Mouse (Mus musculus): ENCODE data around the gene Pomp.

Gene Pomp

GRCm38 (mm10) chr5:147860449-147861261 is at the start of gene Pomp:
TSS of gene Pomp (plus strand) at chr5:147860461.
- in situ Hi-C loops (cut with MboI, MseI), result loop anchor here (25.0 kb wide), 1 partner anchor 448 kb away; the partner anchor contains the start of gene Flt3

GRCm38 (mm10) chr5:147812255-147813040 is 47.8 kb upstream of the Pomp start:
- in situ Hi-C loops (cut with MboI, MseI), result no loop called here

- in situ Hi-C loops (cut with MboI, MseI), result no loop called here
These were observed 45.3 kb upstream of the Pomp start for GRCm38 (mm10) chr5:147814971-147815370.

DNA sequence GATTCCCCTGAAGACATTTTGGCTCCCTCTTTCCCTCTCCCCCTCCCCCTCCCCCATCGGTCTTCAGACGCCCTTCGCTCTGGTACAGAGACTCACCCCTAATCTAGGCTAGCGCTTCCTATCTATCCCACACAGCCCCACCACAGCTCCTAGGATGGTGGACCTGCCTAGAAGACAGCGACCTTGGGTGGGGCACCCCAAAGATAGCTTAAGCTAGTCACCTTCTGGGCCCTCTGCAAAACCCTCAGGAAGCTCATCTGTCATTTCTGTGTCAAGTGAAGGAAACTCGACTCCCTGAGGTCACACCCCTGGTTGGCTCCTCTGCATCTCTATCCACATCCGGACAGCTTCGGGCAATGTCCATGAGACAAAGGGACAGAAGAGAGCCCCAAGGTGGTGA is 44.7 kb upstream of the Pomp start:
- in situ Hi-C loops (cut with MboI, MseI), result no loop called here

- in situ Hi-C loops (cut with MboI, MseI), result no loop called here
These were observed 43.8 kb upstream of the Pomp start for GRCm38 (mm10) chr5:147816465-147816864.

DNA sequence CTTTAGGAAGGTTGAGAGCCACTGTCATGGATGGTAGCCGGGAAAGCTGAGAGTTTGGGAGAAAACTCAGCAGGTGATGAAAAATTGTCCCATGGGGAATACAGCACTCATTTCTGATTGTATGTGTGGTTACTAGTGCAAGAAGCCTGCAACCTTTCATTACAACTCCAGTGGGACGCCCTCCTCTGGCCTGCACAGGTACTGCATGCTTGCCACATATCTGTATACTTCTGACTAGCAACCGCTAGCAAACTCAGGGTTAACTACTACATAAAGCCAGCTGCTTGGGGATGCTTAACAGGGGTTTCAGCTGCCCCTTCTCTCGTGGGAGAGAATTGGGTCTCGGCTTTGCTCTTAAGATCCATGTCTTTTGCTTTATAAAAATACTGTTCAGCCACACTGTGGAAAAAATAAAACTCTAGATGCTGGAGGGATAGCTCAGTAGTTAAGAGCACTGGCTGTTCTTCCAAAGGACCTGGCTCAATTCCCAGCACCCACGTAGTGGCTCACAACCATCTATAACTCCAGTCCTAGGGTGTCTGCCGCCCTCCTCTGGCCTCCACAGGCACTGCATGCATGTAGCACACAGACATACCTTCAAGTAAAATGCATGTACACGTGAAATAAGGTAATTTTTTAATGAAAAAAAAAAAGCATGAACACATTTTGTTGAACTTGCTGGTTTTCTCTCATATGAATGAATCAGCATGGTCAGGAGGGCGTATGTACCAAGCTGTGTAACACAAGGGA is 42.3 kb upstream of the Pomp start:
- in situ Hi-C loops (cut with MboI, MseI), result no loop called here

- in situ Hi-C loops (cut with MboI, MseI), result no loop called here
These were observed 41.4 kb upstream of the Pomp start for GRCm38 (mm10) chr5:147818866-147819265.

GRCm38 (mm10) chr5:147819895-147820294 is 40.4 kb upstream of the Pomp start:
- in situ Hi-C loops (cut with MboI, MseI), result no loop called here

DNA sequence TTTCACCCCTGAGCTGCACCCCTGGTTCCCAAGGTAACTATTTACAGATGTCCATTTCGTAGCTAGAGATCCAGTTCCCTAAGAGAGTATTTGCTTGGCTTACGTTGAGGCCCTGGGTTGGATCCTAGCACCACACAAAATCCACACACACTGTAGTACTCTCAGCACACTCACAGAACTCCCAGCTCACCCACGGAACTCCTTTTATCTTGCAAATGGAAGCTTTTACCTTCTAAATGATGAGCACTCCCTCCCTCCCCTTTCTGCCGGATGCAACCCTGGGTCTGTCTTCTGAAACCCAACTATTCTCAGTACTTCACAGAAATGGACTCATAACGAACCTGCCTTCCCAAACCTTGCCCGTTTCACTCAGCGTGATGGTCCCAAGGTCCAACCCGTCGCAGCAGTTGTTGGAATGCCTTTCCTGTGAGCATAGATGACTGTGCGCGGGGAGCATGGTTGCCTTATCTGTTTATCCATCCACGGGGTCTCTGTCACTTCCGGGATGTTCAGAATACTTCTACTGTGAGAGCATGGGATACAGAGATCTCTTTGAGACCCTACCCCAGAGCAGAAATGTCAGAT is 36.1 kb upstream of the Pomp start:
- in situ Hi-C loops (cut with MboI, MseI), result no loop called here

DNA sequence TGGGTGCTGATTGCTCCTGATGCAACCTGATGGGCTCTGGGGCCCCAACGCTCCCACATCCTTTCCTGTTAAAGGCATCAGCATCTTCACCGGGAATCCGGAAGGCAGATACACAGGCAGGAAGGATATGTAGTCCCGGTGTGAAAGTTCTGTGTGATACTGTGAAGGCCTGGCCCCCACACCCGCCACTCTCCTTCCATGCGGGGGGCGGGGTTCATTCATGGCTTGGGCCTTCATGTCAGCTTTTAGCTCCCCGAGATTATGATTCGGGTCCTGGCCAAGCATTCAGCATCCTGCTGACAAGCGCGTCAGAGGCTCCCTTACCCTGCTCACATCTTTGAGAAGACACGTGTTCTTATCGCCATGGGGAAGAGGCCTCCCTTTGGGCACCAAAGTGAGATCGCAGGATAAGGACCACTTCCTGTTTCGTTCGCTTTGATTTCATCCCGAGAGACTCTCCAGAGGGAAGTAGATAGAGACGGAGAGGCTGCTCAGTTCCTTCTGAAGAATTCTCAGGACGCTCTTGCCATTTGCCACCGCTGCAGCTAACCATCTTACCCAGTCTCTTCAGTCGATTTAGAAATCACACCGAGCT is 34.8 kb upstream of the Pomp start:
- in situ Hi-C loops (cut with MboI, MseI), result no loop called here

DNA sequence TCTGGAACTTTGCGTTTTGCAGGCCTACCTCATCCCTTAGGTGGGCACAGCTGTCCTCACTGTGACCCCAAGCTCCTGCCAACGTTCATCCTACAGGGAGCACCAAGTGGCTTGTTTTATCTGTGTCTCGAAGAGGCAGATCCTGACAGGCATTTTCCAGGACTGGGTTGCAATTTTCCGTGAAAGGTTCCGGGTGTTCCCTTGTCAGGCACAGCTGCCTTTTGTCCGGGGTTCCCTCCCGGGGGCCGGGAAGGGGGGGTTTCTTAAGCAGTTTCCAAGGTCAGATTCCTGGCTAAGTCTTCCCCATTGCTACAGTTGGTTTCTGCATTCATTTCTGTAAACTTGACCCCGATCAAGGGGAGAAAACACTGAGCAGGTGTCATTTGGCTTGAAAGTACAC is 34.2 kb upstream of the Pomp start:
- in situ Hi-C loops (cut with MboI, MseI), result no loop called here

GRCm38 (mm10) chr5:147826546-147826945 is 33.7 kb upstream of the Pomp start:
- in situ Hi-C loops (cut with MboI, MseI), result no loop called here

GRCm38 (mm10) chr5:147828846-147829245 is 31.4 kb upstream of the Pomp start:
- in situ Hi-C loops (cut with MboI, MseI), result no loop called here

DNA sequence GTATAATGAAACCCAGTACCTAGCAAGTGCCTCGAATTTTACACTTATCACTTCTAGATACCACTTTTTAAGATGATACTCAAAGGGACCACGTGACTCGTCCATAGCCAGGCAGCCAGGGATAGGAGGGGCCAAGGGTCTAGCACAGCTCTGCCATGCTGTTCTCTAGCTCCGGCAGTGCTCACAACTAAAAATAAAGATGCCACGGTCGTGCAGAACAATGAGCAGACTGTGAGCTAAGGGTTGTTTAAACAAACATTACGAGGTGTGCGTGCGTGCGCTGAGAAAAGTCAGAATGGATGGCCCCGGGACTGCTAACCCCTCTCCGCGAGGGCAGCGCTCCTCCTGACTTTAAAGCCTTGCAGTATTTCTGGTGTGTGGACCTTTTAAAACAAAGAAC is 27.4 kb upstream of the Pomp start:
- in situ Hi-C loops (cut with MboI, MseI), result no loop called here

DNA sequence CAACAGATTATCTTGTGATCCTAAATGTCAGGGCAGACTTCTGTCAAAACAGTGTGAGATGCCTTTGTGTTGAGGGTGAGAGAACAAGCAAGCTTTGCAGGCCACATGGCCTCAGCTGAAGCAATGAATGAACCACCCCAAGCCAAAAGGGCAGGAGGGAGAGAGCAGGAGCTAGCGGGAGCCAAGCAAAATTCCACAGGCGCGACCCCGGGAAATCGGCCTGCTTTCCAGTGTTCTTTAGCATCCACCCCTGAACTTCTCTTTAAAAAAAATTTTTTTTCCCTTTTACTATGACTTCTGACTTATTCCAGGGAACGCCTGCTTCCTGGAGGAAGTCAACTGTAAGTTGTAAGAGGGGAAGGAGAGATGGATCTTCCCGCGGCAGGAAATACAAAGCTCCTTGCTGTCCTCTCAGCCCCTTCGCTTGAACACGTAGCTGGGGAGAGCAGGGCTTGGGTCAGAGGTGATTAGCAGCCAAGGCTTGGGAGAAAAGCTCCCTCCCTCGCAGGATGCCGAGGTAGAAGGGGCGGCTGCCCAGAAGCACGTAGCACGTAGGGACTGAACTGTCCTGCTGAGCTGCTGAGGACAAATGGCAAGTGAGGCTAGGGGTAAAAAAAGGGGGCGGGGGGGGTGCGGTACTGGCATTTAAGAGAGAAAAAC is 25.3 kb upstream of the Pomp start:
- in situ Hi-C loops (cut with MboI, MseI), result no loop called here

DNA sequence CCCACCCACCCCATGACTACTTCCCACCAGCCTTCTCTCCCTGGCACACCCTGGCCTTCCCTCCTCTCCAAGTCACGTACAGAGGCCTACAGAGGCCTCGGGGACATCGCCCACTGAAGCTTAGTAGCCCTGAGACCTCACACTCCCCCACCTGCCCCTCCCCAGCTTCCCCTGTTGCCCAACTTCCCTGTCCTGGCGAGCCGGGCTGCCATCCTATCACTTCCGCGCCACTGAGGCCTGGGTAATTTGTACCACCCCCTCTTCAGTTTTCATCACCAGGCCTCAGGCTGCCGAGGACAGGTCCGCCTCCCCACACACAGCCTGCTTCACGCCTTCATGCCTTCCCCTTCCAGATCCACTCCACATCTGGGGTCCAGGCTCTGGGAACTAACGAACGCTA is 20.8 kb upstream of the Pomp start:
- in situ Hi-C loops (cut with MboI, MseI), result no loop called here

GRCm38 (mm10) chr5:147843340-147843739 is 16.9 kb upstream of the Pomp start:
- in situ Hi-C loops (cut with MboI, MseI), result no loop called here

- in situ Hi-C loops (cut with MboI, MseI), result no loop called here
These were observed 14.9 kb upstream of the Pomp start for GRCm38 (mm10) chr5:147845319-147845718.

GRCm38 (mm10) chr5:147847361-147847760 is 12.9 kb upstream of the Pomp start:
- in situ Hi-C loops (cut with MboI, MseI), result no loop called here

GRCm38 (mm10) chr5:147848164-147848863 is 11.9 kb upstream of the Pomp start:
- in situ Hi-C loops (cut with MboI, MseI), result no loop called here
